Mouse (Mus musculus) MEL (cell line): Measurements from ENCODE around the gene Gprc5a. TPM values are rescaled to one million over a fixed set of nuclear protein-coding genes. Genes with fewer than 3 reads are reported as not detected.

Experiments
- DNase-seq: peaks from one replicate; pipeline ENCODE4 v3.0.0; 2011; ENCODE audit warnings: low read depth, low spot score
- H3K27ac ChIP-seq: 2 replicates; pipeline ENCODE4 v1.5.1; 2012; ENCODE audit warnings: low read depth, mild to moderate bottlenecking, control low read depth, low read length, moderate library complexity; ENCODE audit not compliant: control insufficient read depth
- H3K27me3 ChIP-seq, 2 experiments: fragments of 150-350 bp in 1 of 2; sonication (generic) in 1 of 2; 2 replicates each; pipeline ENCODE4 v1.6.1; 2012; ENCODE audit warnings: low read length in 2 of 2, mild to moderate bottlenecking in 2 of 2, improper control_type of control experiment in 1 of 2, moderate library complexity in 1 of 2; ENCODE audit not compliant: insufficient read depth in 2 of 2, control insufficient read depth in 1 of 2
- H3K36me3 ChIP-seq, 2 experiments: 2 replicates each; pipeline ENCODE4 v1.6.1; 2012 to 2014; ENCODE audit warnings: low read length in 2 of 2, improper control_type of control experiment in 1 of 2, inconsistent platforms in 1 of 2, mild to moderate bottlenecking in 1 of 2; ENCODE audit not compliant: insufficient read depth in 2 of 2, control insufficient read depth in 1 of 2
- H3K4me1 ChIP-seq, 2 experiments: fragments of 150-350 bp in 1 of 2; sonication (generic) in 1 of 2; 2 replicates each; pipeline ENCODE4 v1.6.1; 2012; ENCODE audit warnings: low read length in 2 of 2, improper control_type of control experiment in 1 of 2, mild to moderate bottlenecking in 1 of 2; ENCODE audit not compliant: insufficient read depth in 2 of 2, control insufficient read depth in 1 of 2
- H3K4me3 ChIP-seq, 2 experiments: fragments of 150-350 bp in 1 of 2; sonication (generic) in 1 of 2; 2 replicates each; pipeline ENCODE4 v1.5.1; 2012; ENCODE audit warnings: low read depth in 2 of 2, low read length in 2 of 2, mild to moderate bottlenecking in 2 of 2, moderate library complexity in 2 of 2, control low read depth in 1 of 2, improper control_type of control experiment in 1 of 2; ENCODE audit not compliant: control insufficient read depth in 1 of 2, insufficient read depth in 1 of 2
- H3K79me2 ChIP-seq: 2 replicates; pipeline ENCODE4 v1.6.1; 2012; ENCODE audit warnings: mild to moderate bottlenecking, low read length, moderate library complexity; ENCODE audit not compliant: control insufficient read depth, poor library complexity, insufficient read depth
- H3K9ac ChIP-seq: 2 replicates; pipeline ENCODE4 v1.6.1; 2012; ENCODE audit warnings: low read depth, mild to moderate bottlenecking, control low read depth, low read length, moderate library complexity; ENCODE audit not compliant: control insufficient read depth, poor library complexity, severe bottlenecking
- H3K9me3 ChIP-seq: fragments of 150-350 bp; sonication (generic); replicated peaks from 2 replicates; pipeline ENCODE4 v1.6.1; 2012; ENCODE audit warnings: mild to moderate bottlenecking, low read length, improper control_type of control experiment, moderate library complexity; ENCODE audit not compliant: insufficient read depth
- BHLHE40 ChIP-seq: IDR thresholded peaks from 2 replicates; pipeline ENCODE4 v1.6.1; 2012; ENCODE audit warnings: low read depth, mild to moderate bottlenecking, inconsistent platforms, low read length, improper control_type of control experiment, borderline replicate concordance
- CHD1 ChIP-seq: IDR thresholded peaks from 2 replicates; pipeline ENCODE4 v1.6.1; 2012; ENCODE audit warnings: low read depth, mild to moderate bottlenecking, inconsistent platforms, low read length, improper control_type of control experiment
- CHD2 ChIP-seq: IDR thresholded peaks from 2 replicates; pipeline ENCODE4 v1.6.1; 2011; ENCODE audit warnings: low read length, improper control_type of control experiment
- CTCF ChIP-seq, 3 experiments: IDR thresholded peaks in 2 of 3; conservative IDR thresholded peaks in 1 of 3; 2 replicates each; pipeline ENCODE4 v1.5.1; 2011 to 2012; ENCODE audit warnings: low read length in 3 of 3, low read depth in 2 of 3, mild to moderate bottlenecking in 2 of 3, improper control_type of control experiment in 1 of 3, inconsistent platforms in 1 of 3, mixed read lengths in 1 of 3, moderate library complexity in 1 of 3; ENCODE audit not compliant: control insufficient read depth in 1 of 3, insufficient read depth in 1 of 3, poor library complexity in 1 of 3, severe bottlenecking in 1 of 3
- ELF1 ChIP-seq: IDR thresholded peaks from 2 replicates; pipeline ENCODE4 v1.6.1; 2014; ENCODE audit warnings: low read depth, mild to moderate bottlenecking, inconsistent platforms, low read length, improper control_type of control experiment, moderate library complexity
- GATA1 ChIP-seq: IDR thresholded peaks from 2 replicates; pipeline ENCODE4 v1.6.1; 2011; ENCODE audit warnings: low read depth, low read length, improper control_type of control experiment
- HCFC1 ChIP-seq: IDR thresholded peaks from 2 replicates; pipeline ENCODE4 v1.6.1; 2012; ENCODE audit warnings: low read depth, mild to moderate bottlenecking, inconsistent platforms, low read length, improper control_type of control experiment, moderate library complexity
- KAT2A ChIP-seq: conservative IDR thresholded peaks from 2 replicates; pipeline ENCODE4 v1.6.1; 2012; ENCODE audit warnings: low read depth, low read length, improper control_type of control experiment, inconsistent platforms
- MEF2A ChIP-seq: IDR thresholded peaks from 2 replicates; pipeline ENCODE4 v1.6.1; 2014; ENCODE audit warnings: low read depth, mild to moderate bottlenecking, inconsistent platforms, low read length, improper control_type of control experiment; ENCODE audit not compliant: poor library complexity, insufficient replicate concordance, severe bottlenecking; ENCODE audit errors: extremely low read depth
- MXI1 ChIP-seq: IDR thresholded peaks from 2 replicates; pipeline ENCODE4 v1.6.1; 2011; ENCODE audit warnings: mild to moderate bottlenecking, low read depth, low read length, improper control_type of control experiment
- POLR2A ChIP-seq, 2 experiments: IDR thresholded peaks; 2 replicates each; pipeline ENCODE4 v1.6.1; 2011 to 2012; ENCODE audit warnings: low read length in 2 of 2, mild to moderate bottlenecking in 2 of 2, control low read depth in 1 of 2, improper control_type of control experiment in 1 of 2, low read depth in 1 of 2, moderate library complexity in 1 of 2; ENCODE audit not compliant: control insufficient read depth in 1 of 2, insufficient read depth in 1 of 2, poor library complexity in 1 of 2
- POLR2AphosphoS2 ChIP-seq: IDR thresholded peaks from 2 replicates; pipeline ENCODE4 v1.6.1; 2011; ENCODE audit warnings: low read length, improper control_type of control experiment
- SIN3A ChIP-seq: IDR thresholded peaks from 2 replicates; pipeline ENCODE4 v1.6.1; 2012; ENCODE audit warnings: low read length, improper control_type of control experiment, inconsistent platforms
- SMC3 ChIP-seq: IDR thresholded peaks from 2 replicates; pipeline ENCODE4 v1.6.1; 2011; ENCODE audit warnings: low read depth, low read length, improper control_type of control experiment
- TCF12 ChIP-seq: IDR thresholded peaks from 2 replicates; pipeline ENCODE4 v1.6.1; 2014; ENCODE audit warnings: low read depth, mild to moderate bottlenecking, inconsistent platforms, low read length, improper control_type of control experiment, moderate library complexity
- USF1 ChIP-seq: IDR thresholded peaks from 2 replicates; pipeline ENCODE4 v1.6.1; 2014; ENCODE audit warnings: low read depth, mild to moderate bottlenecking, inconsistent platforms, low read length, improper control_type of control experiment, moderate library complexity
- USF2 ChIP-seq, 2 experiments: IDR thresholded peaks; 2 replicates each; pipeline ENCODE4 v1.6.1; 2011 to 2012; ENCODE audit warnings: improper control_type of control experiment in 2 of 2, low read length in 2 of 2, borderline replicate concordance in 1 of 2, inconsistent platforms in 1 of 2, low read depth in 1 of 2, mild to moderate bottlenecking in 1 of 2; ENCODE audit not compliant: insufficient read depth in 1 of 2
- ZKSCAN1 ChIP-seq: IDR thresholded peaks from 2 replicates; pipeline ENCODE4 v1.6.1; 2012; ENCODE audit warnings: low read depth, mild to moderate bottlenecking, inconsistent platforms, low read length, improper control_type of control experiment, moderate library complexity
- ZNF384 ChIP-seq: IDR thresholded peaks from 2 replicates; pipeline ENCODE4 v1.6.1; 2012; ENCODE audit warnings: low read depth, mild to moderate bottlenecking, inconsistent platforms, low read length, improper control_type of control experiment
- polyA plus RNA-seq, 2 experiments: library from polyadenylated mRNA; stranded (reverse) in 1 of 2; unstranded in 1 of 2; fragments of >175 nt in 1 of 2; fragments of >200 nt in 1 of 2; gene quantifications; 2 replicates each; pipeline versions ENCODE4 v1.2.1 to v1.2.4; 2012; ENCODE audit warnings: low replicate concordance in 2 of 2, low read depth in 1 of 2; ENCODE audit not compliant: insufficient read length in 2 of 2, insufficient read depth in 1 of 2, missing spikeins in 1 of 2
- total RNA-seq: library from RNA; depleted of rRNA; stranded (reverse); fragments of 300-350 nt; gene quantifications from 2 replicates; pipeline ENCODE4 v1.2.3, GENCODE M21; 2012

The Gprc5a gene
- total and polyA plus RNA-seq, 3 experiments, result 0.06 TPM; not detected in 2

DNA sequence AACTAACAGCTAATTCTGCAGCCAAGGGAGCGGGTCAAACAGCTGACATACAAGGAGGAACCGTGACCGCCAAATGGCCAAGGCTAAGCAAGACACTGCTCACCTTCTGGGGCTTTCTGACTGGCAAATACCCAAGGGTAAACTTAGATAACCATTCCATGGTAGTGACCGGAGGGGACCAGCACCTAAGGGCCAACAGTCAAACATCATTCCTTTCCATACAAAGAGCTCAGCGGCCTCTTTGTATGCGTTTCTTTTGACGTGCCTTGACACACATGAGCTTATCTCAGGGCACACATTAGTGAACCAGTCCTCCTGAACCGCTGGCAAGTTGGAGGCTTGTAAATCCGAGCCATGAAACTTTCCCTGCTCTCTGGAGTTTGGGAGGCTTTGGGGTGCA lies 18.2 kb upstream of the Gprc5a start:
- Histone ChIP-seq H3K4me3 (no peak overlapping the region), H3K27me3 (peaks cover 0 to 3% of the 10 kb centered on the region in 2 experiments; a peak in 3 of 4 replicates), H3K4me1 (no peaks in the 10 kb centered on the region), H3K27ac (no peak overlapping the region), H3K9ac (no peak overlapping the region), H3K9me3 (no peaks in the 10 kb centered on the region), H3K79me2 (no peaks in the 10 kb centered on the region), H3K36me3 (no peaks in the 10 kb centered on the region)
- no peak for DNase-seq
- no peak for TF ChIP-seq SIN3A
- TF ChIP-seq CTCF (IDR thresholded peaks at IDR 0.05 in 2 of 3, conservative IDR thresholded peaks at IDR 0.05 in 1 of 3; ENCODE audit: control insufficient read depth in 1 of 3, insufficient read depth in 1 of 3, low read depth in 2 of 3, low read length in 3 of 3, poor library complexity in 1 of 3, severe bottlenecking in 1 of 3), result no peak
- TF ChIP-seq POLR2A (IDR thresholded peaks at IDR 0.05; ENCODE audit: control insufficient read depth in 1 of 2, insufficient read depth in 1 of 2, low read depth in 1 of 2, low read length in 2 of 2, poor library complexity in 1 of 2), result no peak
- no peak for TF ChIP-seq SMC3
- TF ChIP-seq ELF1, result no peak
- no peak for TF ChIP-seq ZKSCAN1
- no peak for TF ChIP-seq CHD2
- no peak for TF ChIP-seq MXI1

DNA sequence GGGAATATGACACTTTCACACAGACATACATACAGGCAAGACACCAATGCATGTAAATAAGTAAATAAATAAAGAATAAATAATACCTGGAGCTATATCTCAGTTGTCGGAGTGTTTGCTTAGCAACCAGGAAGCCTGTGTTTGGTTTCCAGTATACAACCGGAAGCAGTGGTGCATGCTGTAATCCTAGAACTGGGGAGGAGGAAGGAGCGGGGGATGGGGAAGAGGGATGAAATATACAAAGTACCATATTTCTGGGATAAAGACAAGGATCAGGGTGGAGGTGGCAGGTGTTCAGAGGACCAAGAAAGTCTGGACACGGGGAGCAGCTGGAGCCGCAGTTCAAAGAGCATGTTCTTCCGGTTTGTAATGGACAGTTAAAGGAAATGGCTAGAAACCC lies 16.9 kb upstream of the Gprc5a start:
- Histone ChIP-seq H3K79me2 (no peaks in the 10 kb centered on the region), H3K9me3 (no peaks in the 10 kb centered on the region), H3K36me3 (no peaks in the 10 kb centered on the region), H3K27ac (no peak overlapping the region), H3K4me1 (no peaks in the 10 kb centered on the region), H3K4me3 (no peak overlapping the region), H3K9ac (no peak overlapping the region), H3K27me3 (peaks cover 0 to 3% of the 10 kb centered on the region in 2 experiments; a peak in 2 of 4 replicates)
- TF ChIP-seq HCFC1, result no peak
- no peak for TF ChIP-seq MEF2A
- no peak for TF ChIP-seq KAT2A
- no peak for TF ChIP-seq GATA1
- TF ChIP-seq ZKSCAN1, result no peak
- TF ChIP-seq USF1, result no peak
- no peak for TF ChIP-seq USF2 (IDR thresholded peaks at IDR 0.05; ENCODE audit: borderline replicate concordance in 1 of 2, insufficient read depth in 1 of 2, low read depth in 1 of 2, low read length in 2 of 2)
- TF ChIP-seq POLR2AphosphoS2, result no peak
- no peak for DNase-seq

- no peaks in the 10 kb centered on the region for H3K9me3 ChIP-seq
- no peak overlapping the region for H3K4me3 ChIP-seq
- no peak for DNase-seq
- no peaks in the 10 kb centered on the region for H3K79me2 ChIP-seq
- no peaks in the 10 kb centered on the region for H3K36me3 ChIP-seq
- TF ChIP-seq ZKSCAN1 (no peak), POLR2A (IDR thresholded peaks at IDR 0.05; ENCODE audit: control insufficient read depth in 1 of 2, insufficient read depth in 1 of 2, low read depth in 1 of 2, low read length in 2 of 2, poor library complexity in 1 of 2) (no peak), ELF1 (no peak), ZNF384 (no peak), SIN3A (no peak), CHD1 (no peak), TCF12 (no peak), CHD2 (no peak), BHLHE40 (no peak), SMC3 (no peak), USF2 (IDR thresholded peaks at IDR 0.05; ENCODE audit: borderline replicate concordance in 1 of 2, insufficient read depth in 1 of 2, low read depth in 1 of 2, low read length in 2 of 2) (no peak)
- H3K27ac ChIP-seq, result no peak overlapping the region
- no peaks in the 10 kb centered on the region for H3K4me1 ChIP-seq
- H3K27me3 ChIP-seq, result peaks cover 0 to 3% of the 10 kb centered on the region in 2 experiments; a peak in 2 of 4 replicates
- no peak overlapping the region for H3K9ac ChIP-seq
Observed at GRCm38 (mm10) chr6:135048956-135049355, 16.5 kb upstream of the Gprc5a start.
